Mouse (Mus musculus) thymus, adult 2 months (tissue): ENCODE data around the gene Ttc39b. TPM values are rescaled to one million over a fixed set of nuclear protein-coding genes. Genes with fewer than 3 reads are reported as not detected.

Experiments
- DNase-seq: peaks from one replicate; pipeline ENCODE4 v3.0.0; 2021
- H3K27ac ChIP-seq: fragments of 200-500 bp; 2 replicates; pipeline ENCODE4 v1.5.1; 2012; ENCODE audit warnings: low read length, control low read depth; ENCODE audit not compliant: control insufficient read depth, insufficient read depth
- H3K27me3 ChIP-seq: fragments of 200-500 bp; 2 replicates; pipeline ENCODE4 v1.6.1; 2012; ENCODE audit warnings: mild to moderate bottlenecking, low read length, moderate library complexity, mixed read lengths; ENCODE audit not compliant: control insufficient read depth, insufficient read depth
- H3K36me3 ChIP-seq: fragments of 200-500 bp; 2 replicates; pipeline ENCODE4 v1.6.1; 2012; ENCODE audit warnings: mild to moderate bottlenecking, low read length, moderate library complexity; ENCODE audit not compliant: control insufficient read depth, insufficient read depth
- H3K4me1 ChIP-seq: fragments of 200-500 bp; replicated peaks from 2 replicates; pipeline ENCODE4 v1.6.1; 2012; ENCODE audit warnings: low read length; ENCODE audit not compliant: control insufficient read depth, insufficient read depth
- H3K4me3 ChIP-seq: fragments of 200-500 bp; 2 replicates; pipeline ENCODE4 v1.5.1; 2012; ENCODE audit warnings: mild to moderate bottlenecking, low read length, control low read depth, moderate library complexity; ENCODE audit not compliant: control insufficient read depth, insufficient read depth
- CTCF ChIP-seq: fragments of 200-500 bp; IDR thresholded peaks from 2 replicates; pipeline ENCODE4 v1.5.1; 2012; ENCODE audit warnings: mild to moderate bottlenecking, control low read depth, low read length, moderate library complexity, borderline replicate concordance; ENCODE audit not compliant: control insufficient read depth, poor library complexity, insufficient read depth; ENCODE audit errors: extremely low read depth
- POLR2A ChIP-seq: fragments of 200-500 bp; IDR thresholded peaks from 2 replicates; pipeline ENCODE4 v1.6.1; 2012; ENCODE audit warnings: mild to moderate bottlenecking, low read length, control low read depth, moderate library complexity; ENCODE audit not compliant: control insufficient read depth, poor library complexity, insufficient read depth; ENCODE audit errors: extremely low read depth
- WGBS: fragments of 180-500 bp; shearing (Covaris S2); methylation state at CpG from one replicate; pipeline ENCODE4 v1.1.7; 2018; 5-methylcytosine and 5-hydroxymethylcytosine counted together
- polyA plus RNA-seq: library from polyadenylated mRNA; depleted of rRNA; stranded (reverse); fragments of >200 nt; gene quantifications from 2 replicates; pipeline ENCODE4 v1.2.3, GENCODE M21; 2012

Gene Ttc39b
- polyA plus RNA-seq, 1 experiment = 2.5 TPM

- no peak for DNase-seq
- no peaks in the 10 kb centered on the region for H3K4me1 ChIP-seq
- no peaks in the 10 kb centered on the region for H3K27me3 ChIP-seq
- no peak for TF ChIP-seq CTCF
- no peak overlapping the region for H3K27ac ChIP-seq
- no peak overlapping the region for H3K4me3 ChIP-seq
- H3K36me3 ChIP-seq = no peaks in the 10 kb centered on the region
- 89% methylated on average over 11 of the region's 11 CpGs for WGBS
Observed at GRCm38 (mm10) chr4:83234739-83235138, 89.3 kb downstream of the Ttc39b start.

- Histone ChIP-seq H3K27ac (no peak overlapping the region), H3K4me1 (no peaks in the 10 kb centered on the region), H3K27me3 (no peaks in the 10 kb centered on the region), H3K4me3 (no peak overlapping the region), H3K36me3 (no peaks in the 10 kb centered on the region)
- TF ChIP-seq POLR2A (no peak), CTCF (no peak)
- WGBS = 20% methylated on average over 7 of the region's 7 CpGs
- no peak for DNase-seq
Observed at GRCm38 (mm10) chr4:83234132-83234531, 89.9 kb downstream of the Ttc39b start.

- DNase-seq = no peak
- Histone ChIP-seq H3K4me3 (no peak overlapping the region), H3K4me1 (no peaks in the 10 kb centered on the region), H3K36me3 (no peaks in the 10 kb centered on the region), H3K27ac (no peak overlapping the region), H3K27me3 (no peaks in the 10 kb centered on the region)
- no peak for TF ChIP-seq POLR2A
- TF ChIP-seq CTCF = no peak
- WGBS = 79% methylated on average over 22 of the region's 22 CpGs
Observed at GRCm38 (mm10) chr4:83233181-83234123, 90.6 kb downstream of the Ttc39b start.

- Histone ChIP-seq H3K4me1 (no peaks in the 10 kb centered on the region), H3K27ac (no peak overlapping the region), H3K27me3 (no peaks in the 10 kb centered on the region), H3K4me3 (no peak overlapping the region), H3K36me3 (no peaks in the 10 kb centered on the region)
- TF ChIP-seq CTCF (no peak), POLR2A (no peak)
- 85% methylated on average over 9 of the region's 9 CpGs for WGBS
- no peak for DNase-seq
Observed at GRCm38 (mm10) chr4:83232315-83232880, 91.7 kb downstream of the Ttc39b start.

GRCm38 (mm10) chr4:83228664-83229283 is 95.3 kb downstream of the Ttc39b start:
- Histone ChIP-seq H3K36me3 (no peaks in the 10 kb centered on the region), H3K27ac (no peak overlapping the region), H3K4me3 (no peak overlapping the region), H3K4me1 (no peaks in the 10 kb centered on the region), H3K27me3 (no peaks in the 10 kb centered on the region)
- DNase-seq = no peak
- 77% methylated on average over 9 of the region's 9 CpGs for WGBS
- TF ChIP-seq CTCF (no peak), POLR2A (no peak)

GRCm38 (mm10) chr4:83228073-83228472 is 96.0 kb downstream of the Ttc39b start:
- Histone ChIP-seq H3K27me3 (no peaks in the 10 kb centered on the region), H3K27ac (no peak overlapping the region), H3K4me1 (no peaks in the 10 kb centered on the region), H3K4me3 (no peak overlapping the region), H3K36me3 (no peaks in the 10 kb centered on the region)
- no peak for TF ChIP-seq CTCF
- TF ChIP-seq POLR2A = no peak
- DNase-seq = no peak
- WGBS = 93% methylated on average over 10 of the region's 10 CpGs
